Mouse (Mus musculus) spleen, adult 2 months (tissue): ENCODE measurements around the gene Ramac.

Source experiments
- CTCF ChIP-seq: fragments of 200-500 bp; IDR thresholded peaks from 2 replicates; pipeline ENCODE4 v1.5.1; 2011; ENCODE audit warnings: mild to moderate bottlenecking, inconsistent platforms; ENCODE audit not compliant: insufficient read depth, insufficient read length, insufficient replicate concordance; ENCODE audit errors: extremely low read depth
- POLR2A ChIP-seq: fragments of 200-500 bp; IDR thresholded peaks from 2 replicates; pipeline ENCODE4 v1.6.1; 2011; ENCODE audit warnings: low read depth, low read length, inconsistent platforms

- TF ChIP-seq CTCF (no peak), POLR2A (no peak)
Observed at GRCm38 (mm10) chr7:81740010-81740409, 22.7 kb upstream of the Ramac start.
